Mouse (Mus musculus) layer of hippocampus, adult 9-10 months (tissue): ENCODE measurements around the gene Unc5c.

Experiments used
- DNase-seq: peaks from one replicate; pipeline ENCODE4 v3.0.0; 2022; ENCODE audit warnings: low spot score

Unc5c gene

DNA sequence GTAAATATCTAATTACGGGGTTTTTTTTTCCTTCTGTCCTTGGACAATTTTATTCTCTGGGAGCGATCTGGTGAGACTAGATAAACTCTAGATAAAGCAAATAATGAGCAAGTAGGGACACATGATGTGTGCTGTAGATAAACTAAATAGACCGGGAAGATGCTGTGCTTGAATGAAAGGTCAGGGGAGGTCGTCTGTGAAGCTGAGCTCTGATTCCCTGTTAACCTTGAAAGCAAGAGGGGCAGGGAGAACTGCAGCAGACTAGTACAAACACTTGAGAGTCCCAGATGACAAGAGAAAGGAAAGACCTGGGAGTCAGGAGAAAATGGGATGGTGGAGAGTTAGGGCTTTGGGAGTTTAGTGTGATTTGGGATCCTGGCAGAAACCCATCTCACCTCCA is 251.4 kb downstream of the Unc5c start:
- no peak for DNase-seq

GRCm38 (mm10) chr3:141719050-141719449 is 254.0 kb downstream of the Unc5c start:
- DNase-seq = no peak

GRCm38 (mm10) chr3:141724499-141724898 is 259.5 kb downstream of the Unc5c start:
- DNase-seq = no peak

- no peak for DNase-seq
Observed at GRCm38 (mm10) chr3:141725432-141725831, 260.4 kb downstream of the Unc5c start.

GRCm38 (mm10) chr3:141733844-141734243 is 268.8 kb downstream of the Unc5c start:
- DNase-seq = no peak

DNA sequence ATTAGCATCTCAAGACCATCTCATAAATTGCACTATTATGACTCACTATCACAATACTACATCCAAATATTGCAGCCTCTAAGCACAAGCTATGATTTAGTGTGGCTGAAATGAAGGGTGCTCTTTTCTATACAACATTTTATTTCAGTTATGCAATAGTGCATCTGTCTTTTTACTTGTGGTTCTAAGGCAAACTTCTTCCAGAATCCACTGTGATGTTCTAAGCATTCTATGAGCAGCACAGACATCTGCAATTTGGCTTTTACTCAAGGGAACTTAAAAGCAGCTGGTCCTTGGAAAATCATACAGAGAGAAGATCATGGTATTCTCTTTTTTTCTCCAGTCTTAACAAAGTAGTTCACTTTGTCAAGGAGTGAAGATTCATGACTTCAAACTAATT is 270.3 kb downstream of the Unc5c start:
- DNase-seq = no peak

DNA sequence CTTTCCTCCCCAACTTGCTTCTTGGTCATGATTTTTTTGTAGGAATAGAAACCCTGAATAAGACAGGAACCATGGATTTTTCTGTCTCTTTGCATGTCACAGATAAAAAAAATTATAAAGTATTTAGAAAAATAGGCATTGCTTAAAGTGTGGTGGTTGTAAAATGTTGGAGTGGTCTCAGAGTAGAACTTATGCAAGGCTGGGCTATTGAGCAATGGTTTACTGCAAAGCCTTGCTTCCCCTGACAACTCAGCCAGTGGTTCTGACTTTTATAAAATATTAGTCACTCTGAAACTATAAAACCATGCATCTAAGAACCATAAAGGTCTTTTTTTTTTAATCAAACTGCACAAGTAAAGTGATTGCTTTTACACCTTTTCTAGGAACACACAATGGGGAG is 280.3 kb downstream of the Unc5c start:
- DNase-seq = no peak

- DNase-seq = no peak
Observed at GRCm38 (mm10) chr3:141748694-141749381, 283.8 kb downstream of the Unc5c start.

- no peak for DNase-seq
Observed at GRCm38 (mm10) chr3:141752172-141752571, 287.2 kb downstream of the Unc5c start.

DNA sequence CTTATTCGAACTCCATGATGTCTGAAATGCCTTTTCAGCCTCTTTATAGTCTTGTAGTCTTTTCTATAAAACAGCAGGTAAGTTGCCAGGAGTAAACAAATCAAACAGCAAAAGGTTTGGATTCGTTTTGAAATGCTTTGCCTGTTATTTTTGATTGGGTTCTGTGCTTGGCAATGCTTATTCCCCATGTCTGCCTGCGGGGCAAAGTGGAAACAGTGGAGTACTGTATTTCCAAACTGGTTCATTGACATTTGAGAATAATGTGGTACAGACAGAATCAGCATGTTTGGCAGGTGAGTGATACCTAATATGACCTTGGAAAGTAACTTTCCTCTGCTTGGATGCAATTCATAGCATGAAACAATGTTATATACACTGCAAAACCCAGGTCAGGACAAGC is 292.2 kb downstream of the Unc5c start:
- DNase-seq = no peak

DNA sequence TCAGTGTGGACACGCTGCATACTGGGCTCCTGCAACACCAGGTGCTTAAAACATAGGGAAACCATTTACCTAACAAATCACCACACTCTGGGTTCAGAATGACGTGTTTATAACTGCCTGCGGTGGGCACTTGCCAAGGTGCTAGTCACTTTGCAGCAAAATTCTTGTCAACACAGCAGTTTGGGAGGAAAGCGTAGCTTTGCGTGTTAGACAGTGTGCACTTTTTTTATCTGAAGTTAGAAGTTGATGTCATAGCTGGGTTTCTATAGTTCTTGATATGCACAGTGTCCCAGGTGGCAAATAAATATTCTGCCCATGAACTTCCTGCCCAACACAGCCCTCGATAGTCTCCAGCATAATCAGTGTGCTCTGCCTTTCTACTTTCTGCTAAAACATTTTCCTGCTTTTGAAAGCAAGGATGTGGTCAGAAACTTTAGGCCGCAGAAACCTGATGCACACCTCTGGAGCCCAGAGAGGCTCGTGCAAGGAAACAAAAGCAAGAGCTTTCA is 313.4 kb downstream of the Unc5c start:
- DNase-seq = no peak

GRCm38 (mm10) chr3:141779186-141779585 is 314.2 kb downstream of the Unc5c start:
- DNase-seq = no peak

GRCm38 (mm10) chr3:141782553-141782952 is 317.5 kb downstream of the Unc5c start:
- DNase-seq = no peak

- no peak for DNase-seq
Observed at GRCm38 (mm10) chr3:141791026-141791780, 326.2 kb downstream of the Unc5c start.

- no peak for DNase-seq
Observed at GRCm38 (mm10) chr3:141792106-141792505, 327.1 kb downstream of the Unc5c start.

DNA sequence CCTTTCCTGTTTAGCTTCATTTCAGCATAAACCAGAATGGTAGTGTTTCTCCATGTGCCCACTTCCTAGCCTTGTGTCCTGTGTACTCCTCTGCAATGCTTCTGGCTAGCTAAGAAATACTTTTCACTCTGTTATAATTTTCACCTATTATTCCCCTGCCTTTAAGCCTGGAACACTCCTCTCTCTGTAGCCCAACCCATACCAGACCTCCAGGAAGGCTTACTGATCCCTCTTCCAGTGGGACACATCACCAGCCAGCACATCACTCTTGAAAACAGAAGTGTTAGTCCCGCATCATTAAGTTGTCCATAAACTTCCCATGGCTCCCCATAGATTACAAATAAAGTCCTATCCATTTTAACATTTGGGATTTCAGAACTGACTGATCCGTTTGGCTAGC is 328.7 kb downstream of the Unc5c start:
- DNase-seq = no peak

- DNase-seq = no peak
Observed at GRCm38 (mm10) chr3:141794371-141794770, 329.4 kb downstream of the Unc5c start.

- no peak for DNase-seq
Observed at GRCm38 (mm10) chr3:141797372-141797771, 332.4 kb downstream of the Unc5c start.

GRCm38 (mm10) chr3:141797789-141798188 is 332.8 kb downstream of the Unc5c start:
- no peak for DNase-seq

- no peak for DNase-seq
Observed at GRCm38 (mm10) chr3:141804133-141804532, 339.1 kb downstream of the Unc5c start.

- DNase-seq = no peak
Observed at GRCm38 (mm10) chr3:141809581-141809980, 344.6 kb downstream of the Unc5c start.

- no peak for DNase-seq
Observed at GRCm38 (mm10) chr3:141810944-141811343, 345.9 kb downstream of the Unc5c start.

DNA sequence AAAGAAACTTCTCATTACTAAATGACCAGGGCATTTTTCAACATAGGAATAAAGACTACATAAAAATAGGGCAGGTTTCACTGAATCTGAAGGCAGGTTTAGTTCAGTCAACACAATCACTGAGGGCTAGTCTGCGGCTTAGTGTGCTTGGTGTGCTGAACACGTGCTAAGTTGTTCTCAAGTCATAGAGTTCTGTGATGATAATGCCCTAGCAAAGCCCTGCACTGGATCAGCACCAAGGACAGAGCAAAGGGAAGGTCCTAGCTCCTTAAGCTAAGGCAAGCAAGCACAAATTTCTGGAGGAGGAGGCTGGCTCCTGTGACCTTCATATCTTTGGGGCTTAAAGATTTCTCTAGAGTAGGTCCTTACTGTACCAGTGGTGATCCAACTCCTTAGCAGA is 346.3 kb downstream of the Unc5c start:
- DNase-seq = no peak
